Mouse (Mus musculus): ENCODE data around the gene Dennd1b. TPM values are rescaled to one million over a fixed set of nuclear protein-coding genes. Genes with fewer than 3 reads are reported as not detected.

Dennd1b gene
- polyA plus RNA-seq, 2 experiments = 0.78 to 2.3 TPM

- no peak overlapping the region for H3K27ac ChIP-seq
- TF ChIP-seq EP300 (IDR thresholded peaks at IDR 0.05; ENCODE audit: low read depth) (no peak), CTCF (IDR thresholded peaks at IDR 0.05; ENCODE audit: low read depth) (no peak)
- H3K36me3 ChIP-seq (replicated peaks; ENCODE audit: control insufficient read depth, insufficient read depth, low read depth) = no peaks in the 10 kb centered on the region
- no peaks in the 10 kb centered on the region for H3K9me3 ChIP-seq (ENCODE audit: control insufficient read depth, low read length)
- no peak overlapping the region for H3K4me3 ChIP-seq (ENCODE audit: insufficient read depth in 1 of 2, low read depth in 2 of 2, low read length in 2 of 2)
- H3K27me3 ChIP-seq (ENCODE audit: control insufficient read depth, insufficient read depth, low read length) = no peaks in the 10 kb centered on the region
- H3K9ac ChIP-seq (replicated peaks) = no peak overlapping the region
- ATAC-seq (ENCODE audit: insufficient read depth) (no peak), DNase-seq (ENCODE audit: low read depth in 3 of 3, low spot score in 3 of 3) (no peak)
- no peak overlapping the region for H3K4me2 ChIP-seq (ENCODE audit: low read depth)
- no peaks in the 10 kb centered on the region for H3K4me1 ChIP-seq (replicated peaks; ENCODE audit: control insufficient read depth in 2 of 2, insufficient read depth in 2 of 2, low read length in 1 of 2)
- 76% methylated on average over 10 of the region's 10 CpGs for WGBS (ENCODE audit: insufficient replicate concordance)
Measured at GRCm38 (mm10) chr1:139092144-139092543, 128.9 kb downstream of the Dennd1b start.

- Histone ChIP-seq H3K36me3 (replicated peaks; ENCODE audit: control insufficient read depth, insufficient read depth, low read depth) (no peaks in the 10 kb centered on the region), H3K4me1 (replicated peaks; ENCODE audit: control insufficient read depth in 2 of 2, insufficient read depth in 2 of 2, low read length in 1 of 2) (no peaks in the 10 kb centered on the region), H3K9me3 (ENCODE audit: control insufficient read depth, low read length) (no peaks in the 10 kb centered on the region), H3K4me3 (ENCODE audit: insufficient read depth in 1 of 2, low read depth in 2 of 2, low read length in 2 of 2) (no peak overlapping the region), H3K4me2 (ENCODE audit: low read depth) (no peak overlapping the region), H3K27ac (no peak overlapping the region), H3K9ac (replicated peaks) (no peak overlapping the region), H3K27me3 (ENCODE audit: control insufficient read depth, insufficient read depth, low read length) (no peaks in the 10 kb centered on the region)
- no peak for DNase-seq (ENCODE audit: low read depth in 3 of 3, low spot score in 3 of 3)
- TF ChIP-seq EP300 (IDR thresholded peaks at IDR 0.05; ENCODE audit: low read depth) (no peak), CTCF (IDR thresholded peaks at IDR 0.05; ENCODE audit: low read depth) (no peak)
- ATAC-seq (ENCODE audit: insufficient read depth) = no peak
- 67% methylated on average over 4 of the region's 4 CpGs for WGBS (ENCODE audit: insufficient replicate concordance)
Measured at GRCm38 (mm10) chr1:139092722-139093121, 129.5 kb downstream of the Dennd1b start.

- DNase-seq (ENCODE audit: low read depth in 3 of 3, low spot score in 3 of 3) (no peak), ATAC-seq (ENCODE audit: insufficient read depth) (no peak)
- WGBS (ENCODE audit: insufficient replicate concordance) = 73% methylated on average over 6 of the region's 6 CpGs
- Histone ChIP-seq H3K27ac (no peak overlapping the region), H3K27me3 (ENCODE audit: control insufficient read depth, insufficient read depth, low read length) (no peaks in the 10 kb centered on the region), H3K9me3 (ENCODE audit: control insufficient read depth, low read length) (no peaks in the 10 kb centered on the region), H3K36me3 (replicated peaks; ENCODE audit: control insufficient read depth, insufficient read depth, low read depth) (no peaks in the 10 kb centered on the region), H3K9ac (replicated peaks) (no peak overlapping the region), H3K4me1 (replicated peaks; ENCODE audit: control insufficient read depth in 2 of 2, insufficient read depth in 2 of 2, low read length in 1 of 2) (no peaks in the 10 kb centered on the region), H3K4me2 (ENCODE audit: low read depth) (no peak overlapping the region), H3K4me3 (ENCODE audit: insufficient read depth in 1 of 2, low read depth in 2 of 2, low read length in 2 of 2) (no peak overlapping the region)
- TF ChIP-seq EP300 (IDR thresholded peaks at IDR 0.05; ENCODE audit: low read depth) (no peak), CTCF (IDR thresholded peaks at IDR 0.05; ENCODE audit: low read depth) (no peak)
Measured at GRCm38 (mm10) chr1:139096369-139096768, 133.1 kb downstream of the Dennd1b start.

DNA sequence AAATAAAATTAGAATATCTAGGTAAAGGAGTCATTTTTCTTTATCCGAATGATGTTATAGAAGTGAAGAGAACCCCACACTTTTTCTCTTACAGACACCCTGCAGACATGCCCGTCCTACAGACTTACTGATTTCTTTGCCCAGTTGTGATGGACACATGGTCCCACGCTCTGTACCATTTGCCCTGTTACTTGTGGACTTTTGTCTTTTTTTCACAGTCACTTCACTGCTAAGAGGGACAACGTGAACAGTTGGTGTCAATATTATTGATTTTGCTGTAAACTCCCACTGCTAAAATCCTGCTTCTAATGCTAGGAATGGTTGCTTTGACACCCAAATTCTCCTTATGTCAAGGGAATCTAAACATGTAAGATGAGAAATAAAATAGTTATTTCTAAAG, 134.9 kb downstream of the Dennd1b start:
- Histone ChIP-seq H3K4me1 (replicated peaks; ENCODE audit: control insufficient read depth in 2 of 2, insufficient read depth in 2 of 2, low read length in 1 of 2) (no peaks in the 10 kb centered on the region), H3K36me3 (replicated peaks; ENCODE audit: control insufficient read depth, insufficient read depth, low read depth) (no peaks in the 10 kb centered on the region), H3K27ac (no peak overlapping the region), H3K9ac (replicated peaks) (no peak overlapping the region), H3K4me2 (ENCODE audit: low read depth) (no peak overlapping the region), H3K9me3 (ENCODE audit: control insufficient read depth, low read length) (no peaks in the 10 kb centered on the region), H3K4me3 (ENCODE audit: insufficient read depth in 1 of 2, low read depth in 2 of 2, low read length in 2 of 2) (no peak overlapping the region), H3K27me3 (ENCODE audit: control insufficient read depth, insufficient read depth, low read length) (no peaks in the 10 kb centered on the region)
- no peak for DNase-seq (ENCODE audit: low read depth in 3 of 3, low spot score in 3 of 3)
- WGBS (ENCODE audit: insufficient replicate concordance) = 74% methylated on average over 4 of the region's 4 CpGs
- no peak for ATAC-seq (ENCODE audit: insufficient read depth)
- no peak for TF ChIP-seq EP300 (IDR thresholded peaks at IDR 0.05; ENCODE audit: low read depth)
- no peak for TF ChIP-seq CTCF (IDR thresholded peaks at IDR 0.05; ENCODE audit: low read depth)

- no peak for TF ChIP-seq EP300 (IDR thresholded peaks at IDR 0.05; ENCODE audit: low read depth)
- DNase-seq (ENCODE audit: low read depth in 3 of 3, low spot score in 3 of 3) (no peak), ATAC-seq (ENCODE audit: insufficient read depth) (no peak)
- H3K27ac ChIP-seq = no peak overlapping the region
- no peaks in the 10 kb centered on the region for H3K9me3 ChIP-seq (ENCODE audit: control insufficient read depth, low read length)
- H3K4me1 ChIP-seq (replicated peaks; ENCODE audit: control insufficient read depth in 2 of 2, insufficient read depth in 2 of 2, low read length in 1 of 2) = no peaks in the 10 kb centered on the region
- H3K4me3 ChIP-seq (ENCODE audit: insufficient read depth in 1 of 2, low read depth in 2 of 2, low read length in 2 of 2) = no peak overlapping the region
- H3K4me2 ChIP-seq (ENCODE audit: low read depth) = no peak overlapping the region
- WGBS (ENCODE audit: insufficient replicate concordance) = 80% methylated on average over 9 of the region's 9 CpGs
- no peak overlapping the region for H3K9ac ChIP-seq (replicated peaks)
- H3K36me3 ChIP-seq (replicated peaks; ENCODE audit: control insufficient read depth, insufficient read depth, low read depth) = no peaks in the 10 kb centered on the region
- no peaks in the 10 kb centered on the region for H3K27me3 ChIP-seq (ENCODE audit: control insufficient read depth, insufficient read depth, low read length)
Measured at GRCm38 (mm10) chr1:139101725-139102124, 138.5 kb downstream of the Dennd1b start.

All from liver, embryonic 14.5 days (tissue).